Mouse (Mus musculus) midbrain, embryonic 14.5 days (tissue): ENCODE measurements around the gene Dppa3. TPM values are rescaled to one million over a fixed set of nuclear protein-coding genes. Genes with fewer than 3 reads are reported as not detected.

ENCODE experiments used
- ATAC-seq: fragments of 200-750 bp; cut with Nextera tagmentation; 2 replicates; pipeline ENCODE4 v1.8.0; 2017; ENCODE audit warnings: moderate number of reproducible peaks, moderate library complexity; ENCODE audit not compliant: low FRiP score, low TSS enrichment
- DNase-seq: peaks from one replicate; pipeline ENCODE4 v3.0.0-alpha.2; 2015
- H3K27ac ChIP-seq: fragments of 300-500 bp; sonication (generic); replicated peaks from 2 replicates; pipeline ENCODE4 v1.5.1; 2014; ENCODE audit warnings: mild to moderate bottlenecking, low read depth, low read length, moderate library complexity
- H3K27me3 ChIP-seq: fragments of 300-500 bp; sonication (generic); 2 replicates; pipeline ENCODE4 v1.6.1; 2014; ENCODE audit warnings: low read length, control low read depth, mixed read lengths; ENCODE audit not compliant: control insufficient read depth, insufficient read depth
- H3K36me3 ChIP-seq: fragments of 300-500 bp; sonication (generic); 2 replicates; pipeline ENCODE4 v1.6.1; 2014; ENCODE audit warnings: low read length, control low read depth; ENCODE audit not compliant: control insufficient read depth, insufficient read depth
- H3K4me1 ChIP-seq: fragments of 300-500 bp; sonication (generic); 2 replicates; pipeline ENCODE4 v1.6.1; 2014; ENCODE audit warnings: mild to moderate bottlenecking, antibody characterized with exemption, low read length, control low read depth; ENCODE audit not compliant: control insufficient read depth, insufficient read depth
- H3K4me2 ChIP-seq: fragments of 300-500 bp; sonication (generic); 2 replicates; pipeline ENCODE4 v1.6.1; 2014; ENCODE audit warnings: mild to moderate bottlenecking, low read length, moderate library complexity
- H3K4me3 ChIP-seq: fragments of 300-500 bp; sonication (generic); replicated peaks from 2 replicates; pipeline ENCODE4 v1.5.1; 2014; ENCODE audit warnings: low read depth, low read length
- H3K9ac ChIP-seq: fragments of 300-500 bp; sonication (generic); replicated peaks from 2 replicates; pipeline ENCODE4 v1.6.1; 2014; ENCODE audit warnings: mild to moderate bottlenecking, low read length, moderate library complexity
- H3K9me3 ChIP-seq: fragments of 300-500 bp; sonication (generic); 2 replicates; pipeline ENCODE4 v1.6.1; 2016; ENCODE audit warnings: low read length, control low read depth, mixed read lengths; ENCODE audit not compliant: control insufficient read depth
- WGBS: fragments of 180-500 bp; shearing (Covaris S2); extraction: QIAGEN DNeasy Blood & Tissue Kit; methylation state at CpG from one replicate; pipeline ENCODE4 v1.1.7; 2014; 5-methylcytosine and 5-hydroxymethylcytosine counted together
- polyA plus RNA-seq: library from polyadenylated mRNA; unstranded; fragments of >200 nt; fragmentation: Nextera tagmentation; extraction: Ambion mirVana; gene quantifications from 2 replicates; pipeline ENCODE4 v1.2.1, GENCODE M21; 2014

Gene Dppa3
- polyA plus RNA-seq, 1 experiment from 2014 or later = not detected

DNA sequence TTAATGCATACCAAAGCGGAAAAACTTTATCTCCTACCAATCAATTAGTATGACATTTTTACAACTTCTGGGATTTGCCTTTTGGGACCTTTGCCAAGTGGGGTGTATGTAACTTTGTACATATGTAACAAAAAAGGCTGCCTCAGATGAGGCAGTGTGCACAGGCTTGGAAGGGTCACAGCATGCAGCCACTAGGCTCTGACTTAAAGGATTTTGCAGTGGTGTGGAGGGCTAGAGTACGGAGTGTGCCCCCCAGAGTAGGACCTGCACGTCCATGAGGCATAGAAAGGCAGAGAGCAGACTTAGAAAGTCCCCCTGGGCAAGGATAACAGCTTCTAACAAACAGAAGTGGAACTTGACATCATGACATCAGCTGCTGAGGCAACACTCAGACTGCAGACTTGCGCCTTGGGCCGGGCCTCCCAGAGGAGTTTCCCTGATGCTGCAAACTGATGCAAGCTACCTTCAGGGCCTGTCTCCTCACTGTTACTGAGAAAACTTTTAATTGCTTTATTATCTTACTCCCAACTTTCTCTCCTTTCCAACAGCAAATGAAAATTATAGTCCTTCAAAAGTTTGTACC lies 24.3 kb downstream of the Dppa3 start:
- WGBS = 74% methylated on average over 5 of the region's 5 CpGs
- H3K9me3 ChIP-seq = no peaks in the 10 kb centered on the region
- H3K4me2 ChIP-seq = no peak overlapping the region
- no peaks in the 10 kb centered on the region for H3K27me3 ChIP-seq
- no peak for DNase-seq
- no peaks in the 10 kb centered on the region for H3K36me3 ChIP-seq
- H3K9ac ChIP-seq = no peak overlapping the region
- H3K4me1 ChIP-seq = no peaks in the 10 kb centered on the region
- no peak overlapping the region for H3K4me3 ChIP-seq
- no peak overlapping the region for H3K27ac ChIP-seq
- no peak for ATAC-seq

GRCm38 (mm10) chr6:122654301-122654700 lies 28.1 kb downstream of the Dppa3 start:
- DNase-seq (no peak), ATAC-seq (no peak)
- H3K9ac ChIP-seq = no peak overlapping the region
- 88% methylated on average over 6 of the region's 6 CpGs for WGBS
- no peaks in the 10 kb centered on the region for H3K9me3 ChIP-seq
- no peak overlapping the region for H3K4me3 ChIP-seq
- H3K4me1 ChIP-seq = no peaks in the 10 kb centered on the region
- no peaks in the 10 kb centered on the region for H3K36me3 ChIP-seq
- H3K4me2 ChIP-seq = no peak overlapping the region
- no peaks in the 10 kb centered on the region for H3K27me3 ChIP-seq
- H3K27ac ChIP-seq = no peak overlapping the region

DNA sequence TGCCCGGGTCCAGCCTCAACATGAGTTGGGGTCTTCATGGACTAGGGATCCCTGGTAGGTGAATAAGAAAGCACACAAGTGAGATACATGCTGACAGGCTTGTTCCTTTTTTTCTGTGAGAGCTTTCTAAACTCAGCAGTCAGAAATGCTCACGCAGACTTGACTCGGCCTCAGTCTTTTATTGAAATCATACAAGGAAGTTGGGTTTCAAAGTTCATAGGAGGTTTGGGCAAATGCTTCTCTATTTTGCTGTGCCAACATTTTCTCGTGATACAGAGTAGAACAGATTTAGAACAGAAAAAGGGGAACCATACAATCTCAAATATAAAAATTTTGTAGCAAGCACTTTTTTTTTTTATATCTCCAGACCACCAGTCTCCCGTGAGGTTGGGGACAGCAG lies 31.4 kb downstream of the Dppa3 start:
- ATAC-seq (no peak), DNase-seq (no peak)
- H3K4me3 ChIP-seq = no peak overlapping the region
- no peak overlapping the region for H3K27ac ChIP-seq
- H3K9me3 ChIP-seq = no peaks in the 10 kb centered on the region
- no peaks in the 10 kb centered on the region for H3K27me3 ChIP-seq
- no peak overlapping the region for H3K4me2 ChIP-seq
- H3K4me1 ChIP-seq = no peaks in the 10 kb centered on the region
- no peak overlapping the region for H3K9ac ChIP-seq
- WGBS = 90% methylated on average over 5 of the region's 5 CpGs
- H3K36me3 ChIP-seq = no peaks in the 10 kb centered on the region

- no peaks in the 10 kb centered on the region for H3K27me3 ChIP-seq
- 21% methylated on average over 7 of the region's 7 CpGs for WGBS
- ATAC-seq (no peak), DNase-seq (peak; percentile 54)
- no peak overlapping the region for H3K27ac ChIP-seq
- no peaks in the 10 kb centered on the region for H3K4me1 ChIP-seq
- no peak overlapping the region for H3K9ac ChIP-seq
- no peak overlapping the region for H3K4me2 ChIP-seq
- H3K36me3 ChIP-seq = no peaks in the 10 kb centered on the region
- H3K4me3 ChIP-seq = no peak overlapping the region
- H3K9me3 ChIP-seq = no peaks in the 10 kb centered on the region
Measured at GRCm38 (mm10) chr6:122659567-122659966, 33.4 kb downstream of the Dppa3 start.

DNA sequence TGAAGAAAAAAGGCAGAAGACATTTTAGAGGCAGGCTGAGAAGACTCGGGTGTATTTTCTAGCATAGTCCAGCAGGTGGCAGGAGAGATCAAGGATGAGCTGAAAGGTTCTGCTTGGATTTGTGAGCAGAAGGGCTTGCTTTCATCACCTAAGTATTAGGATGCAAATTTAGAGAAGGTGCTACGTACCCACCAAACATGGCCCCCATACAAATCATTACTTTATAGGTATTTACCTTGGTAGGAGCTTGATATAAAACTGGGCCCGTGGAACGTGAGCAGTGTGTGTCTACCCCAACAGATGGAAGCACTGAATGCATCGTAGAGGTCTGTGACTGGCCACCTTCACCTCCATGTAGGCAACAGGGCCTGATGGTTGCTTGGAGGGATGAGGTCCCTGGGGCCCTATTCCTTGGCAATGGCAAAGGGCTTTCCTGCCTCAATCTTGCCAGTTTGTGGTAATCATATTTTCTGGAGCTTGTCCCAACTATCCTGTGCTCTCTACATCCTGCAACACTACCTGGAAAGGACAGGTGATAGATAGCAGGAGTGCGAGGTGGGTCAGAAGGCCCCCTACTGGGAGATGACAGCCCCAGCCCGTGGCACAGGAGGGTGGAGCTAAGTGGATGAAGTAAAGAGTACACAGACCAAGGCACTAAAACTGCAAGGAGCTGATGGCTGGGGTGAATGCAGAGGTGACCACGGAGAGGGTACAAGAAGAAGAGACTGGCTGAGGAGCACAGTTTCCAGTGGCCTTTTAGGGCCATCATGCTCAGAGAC lies 34.6 kb downstream of the Dppa3 start:
- DNase-seq (peak; percentile 87), ATAC-seq (peak; percentile 46; the same call in 1 of the 2 replicates)
- H3K4me3 ChIP-seq = no peak overlapping the region
- 47% methylated on average over 8 of the region's 8 CpGs for WGBS
- no peaks in the 10 kb centered on the region for H3K9me3 ChIP-seq
- no peak overlapping the region for H3K4me2 ChIP-seq
- no peaks in the 10 kb centered on the region for H3K36me3 ChIP-seq
- no peak overlapping the region for H3K9ac ChIP-seq
- no peaks in the 10 kb centered on the region for H3K4me1 ChIP-seq
- H3K27me3 ChIP-seq = no peaks in the 10 kb centered on the region
- H3K27ac ChIP-seq = no peak overlapping the region

- ATAC-seq (no peak), DNase-seq (peak; percentile 38)
- H3K9me3 ChIP-seq = no peaks in the 10 kb centered on the region
- no peak overlapping the region for H3K9ac ChIP-seq
- WGBS = 37% methylated on average over 22 of the region's 22 CpGs
- H3K4me1 ChIP-seq = no peaks in the 10 kb centered on the region
- no peak overlapping the region for H3K4me2 ChIP-seq
- H3K4me3 ChIP-seq = no peak overlapping the region
- no peaks in the 10 kb centered on the region for H3K36me3 ChIP-seq
- no peak overlapping the region for H3K27ac ChIP-seq
- no peaks in the 10 kb centered on the region for H3K27me3 ChIP-seq
Measured at GRCm38 (mm10) chr6:122662551-122663264, 36.5 kb downstream of the Dppa3 start.

DNA sequence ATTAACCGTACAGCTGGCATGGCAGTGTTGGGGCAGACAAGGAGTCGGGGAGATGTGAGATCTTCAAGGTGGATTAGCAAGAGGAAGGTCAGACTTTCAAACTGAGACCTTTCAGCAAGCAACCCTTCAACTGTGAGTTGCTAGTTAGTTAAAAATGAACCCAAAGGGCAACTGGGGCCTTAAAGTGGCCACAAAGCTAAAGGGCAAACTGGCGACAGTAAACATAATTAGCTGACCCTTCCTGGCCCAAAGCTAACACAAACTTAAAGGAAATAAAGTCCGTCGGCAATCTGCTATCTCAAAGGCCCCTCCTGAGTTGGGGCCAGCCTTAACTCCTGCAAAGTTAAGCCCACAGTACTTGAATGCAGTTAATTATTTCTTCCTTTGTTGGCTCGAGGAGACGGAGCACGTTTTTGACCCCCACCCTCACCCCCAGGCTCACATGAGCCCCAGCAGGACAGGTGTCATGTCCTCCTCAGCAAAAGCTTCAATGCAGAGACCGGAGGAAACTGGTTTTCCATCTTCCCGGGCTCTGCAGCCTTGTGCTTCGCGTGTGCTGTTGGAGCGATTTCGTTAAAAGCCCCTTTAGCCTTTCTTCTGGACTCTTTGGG lies 37.5 kb downstream of the Dppa3 start:
- Histone ChIP-seq H3K9me3 (no peaks in the 10 kb centered on the region), H3K36me3 (no peaks in the 10 kb centered on the region)
- 48% methylated on average over 14 of the region's 14 CpGs for WGBS

GRCm38 (mm10) chr6:122665866-122666265 lies 39.7 kb downstream of the Dppa3 start:
- Histone ChIP-seq H3K4me2 (no peak overlapping the region), H3K9me3 (no peaks in the 10 kb centered on the region), H3K9ac (no peak overlapping the region), H3K27me3 (no peaks in the 10 kb centered on the region), H3K27ac (no peak overlapping the region), H3K4me1 (no peaks in the 10 kb centered on the region), H3K36me3 (no peaks in the 10 kb centered on the region), H3K4me3 (no peak overlapping the region)
- DNase-seq (no peak), ATAC-seq (no peak)
- 86% methylated on average over 7 of the region's 7 CpGs for WGBS

More for the DNA sequence above, 37.5 kb downstream of the Dppa3 start:
- ATAC-seq = no peak
- DNase-seq = no peak
- no peak overlapping the region for H3K27ac ChIP-seq
- no peaks in the 10 kb centered on the region for H3K27me3 ChIP-seq
- no peak overlapping the region for H3K9ac ChIP-seq
- H3K4me1 ChIP-seq = no peaks in the 10 kb centered on the region
- H3K4me2 ChIP-seq = no peak overlapping the region
- H3K4me3 ChIP-seq = no peak overlapping the region
